Mouse (Mus musculus) common myeloid progenitor, adult 5-6 weeks (primary cell): ENCODE results near the gene Phf10. TPM values are rescaled to one million over a fixed set of nuclear protein-coding genes. Genes with fewer than 3 reads are reported as not detected.
"Not testable (repeated sequence)": the region's sequence is repeated elsewhere in the genome, so short reads cannot be mapped to it uniquely, and the experiment has no call there.

Experiments
- ATAC-seq: replicated peaks from 2 replicates; pipeline ENCODE4 v1.8.0; 2016; ENCODE audit warnings: low read depth, mild to moderate bottlenecking, moderate TSS enrichment, inconsistent platforms; ENCODE audit not compliant: poor library complexity, severe bottlenecking
- total RNA-seq: library from RNA; stranded (forward); fragments of 200-1000, 187-1606 nt; gene quantifications from 2 replicates; pipeline ENCODE4 v1.2.3, GENCODE M21; 2017

Gene Phf10
- total RNA-seq, 1 experiment from 2014 or later, result 124 TPM

DNA sequence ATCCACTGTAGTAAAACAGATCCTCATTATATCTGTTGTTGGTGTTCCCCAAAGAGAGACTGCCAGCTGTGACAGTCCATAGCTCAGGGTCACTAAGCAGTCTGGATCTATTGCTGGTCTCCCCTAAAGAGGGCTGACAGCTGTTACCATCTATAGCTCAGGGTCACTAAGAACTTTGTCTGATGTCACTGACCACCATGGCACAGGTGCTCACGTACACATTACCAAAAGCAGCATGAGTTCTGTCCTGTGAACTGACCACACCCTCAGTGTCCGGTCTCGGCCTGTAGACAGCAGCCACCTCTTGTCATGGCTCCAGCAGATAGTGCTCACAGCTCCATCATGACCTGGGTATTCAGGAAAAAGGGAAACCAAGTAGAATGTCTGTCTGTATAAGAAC, 57.9 kb downstream of the Phf10 start:
- ATAC-seq, result no peak

GRCm38 (mm10) chr17:14898972-14899371, 62.1 kb downstream of the Phf10 start:
- ATAC-seq, result no peak

GRCm38 (mm10) chr17:14895058-14895457, 66.0 kb downstream of the Phf10 start:
- ATAC-seq, result not testable (repeated sequence)

Other genes with a start within 250 kb of the Phf10 start
- gene Wdr27, start 18.1 kb downstream of the Phf10 start, total RNA-seq, result 5.7 TPM in 1 of 2 replicates, not detected in the other
- gene 1600012H06Rik, start 18.1 kb downstream of the Phf10 start, total RNA-seq, result 7.7 and 8.0 TPM in 2 replicates
- 8.2 and 9.0 TPM in 2 replicates for gene 9030025P20Rik, start 17.2 kb upstream of the Phf10 start, total RNA-seq
- 2.6 TPM in 1 of 2 replicates, not detected in the other for gene Gm3417, start 17.5 kb upstream of the Phf10 start, total RNA-seq
- 0.39 and 2.5 TPM in 2 replicates for gene Gm3435, start 48.9 kb upstream of the Phf10 start, total RNA-seq
- gene Ermard, start 79.9 kb upstream of the Phf10 start, total RNA-seq, result 24.0 and 48.0 TPM in 2 replicates
- 1.4 and 7.8 TPM in 2 replicates for gene Tcte3, start 80.2 kb upstream of the Phf10 start, total RNA-seq
- 6.8 and 11.6 TPM in 2 replicates for gene Gm3448, start 80.3 kb upstream of the Phf10 start, total RNA-seq